Mouse (Mus musculus): ENCODE measurements at regions not wholly inside any gene's neighbourhood (a gene's known extent, or its start where the extent isn't known, plus 50 kb on each side); places are given as distances from the start of the nearest gene placed in this dataset.

- in situ Hi-C loops (cut with MboI, MseI) = no loop called here
These were observed 158.2 kb downstream of the Sox4 start for GRCm38 (mm10) chr13:28795274-28795673.

DNA sequence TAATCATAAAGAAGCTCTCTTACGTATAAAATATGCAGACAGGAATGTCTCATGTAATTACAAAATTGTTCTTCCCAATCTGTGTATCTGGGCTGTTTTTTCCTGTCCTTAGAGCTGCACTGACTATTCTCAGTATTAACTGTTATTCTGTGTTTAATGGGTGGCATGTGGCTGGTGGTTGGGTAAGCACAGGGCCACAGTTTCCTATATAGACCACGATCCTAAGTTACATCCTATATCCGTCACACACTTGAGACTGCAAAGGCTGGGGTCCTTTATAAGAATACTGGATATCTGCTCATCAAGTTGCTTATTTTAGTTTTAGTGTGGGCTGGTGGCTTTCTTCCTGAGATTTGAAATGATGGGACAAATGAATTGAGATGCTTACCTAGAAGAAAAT lies 159.0 kb downstream of the Sox4 start:
- in situ Hi-C loops (cut with MboI, MseI) = no loop called here

DNA sequence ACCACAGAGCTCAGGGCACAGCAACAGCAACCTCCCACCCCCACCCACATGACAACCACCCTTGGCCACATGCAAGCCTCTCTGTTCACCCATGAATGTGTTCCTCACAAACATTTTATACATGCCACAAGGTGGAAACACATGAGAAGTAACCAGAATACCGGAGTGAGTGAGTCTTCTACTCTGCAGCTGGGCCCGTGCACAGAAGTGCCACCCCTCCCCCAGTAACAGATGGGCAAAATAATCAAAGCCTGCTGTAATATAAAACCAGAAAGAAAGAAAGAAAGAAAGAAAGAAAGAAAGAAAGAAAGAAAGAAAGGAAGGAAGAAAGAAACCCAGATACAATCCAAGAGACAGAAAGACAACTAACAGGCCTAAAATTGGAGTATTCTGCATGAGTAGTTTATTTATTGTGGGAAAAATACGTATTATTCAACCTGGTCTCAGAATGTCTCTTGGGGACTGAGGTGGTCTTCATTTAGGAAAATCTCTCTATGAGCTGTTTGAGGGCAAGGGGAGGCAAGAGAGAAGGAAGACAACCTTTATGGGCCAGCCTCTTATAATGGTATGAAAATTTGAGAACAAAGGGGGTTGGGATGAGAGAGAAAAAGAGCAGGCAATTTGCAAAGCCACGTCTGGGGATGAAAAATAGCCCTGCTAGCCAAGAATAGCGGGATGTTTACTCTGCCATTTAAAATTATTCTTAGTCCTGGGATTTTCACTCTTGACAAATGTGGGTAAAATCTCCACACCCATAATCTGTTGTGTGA lies 160.2 kb downstream of the Sox4 start:
- in situ Hi-C loops (cut with MboI, MseI) = no loop called here

GRCm38 (mm10) chr13:28792461-28793165 lies 160.9 kb downstream of the Sox4 start:
- in situ Hi-C loops (cut with MboI, MseI) = no loop called here

DNA sequence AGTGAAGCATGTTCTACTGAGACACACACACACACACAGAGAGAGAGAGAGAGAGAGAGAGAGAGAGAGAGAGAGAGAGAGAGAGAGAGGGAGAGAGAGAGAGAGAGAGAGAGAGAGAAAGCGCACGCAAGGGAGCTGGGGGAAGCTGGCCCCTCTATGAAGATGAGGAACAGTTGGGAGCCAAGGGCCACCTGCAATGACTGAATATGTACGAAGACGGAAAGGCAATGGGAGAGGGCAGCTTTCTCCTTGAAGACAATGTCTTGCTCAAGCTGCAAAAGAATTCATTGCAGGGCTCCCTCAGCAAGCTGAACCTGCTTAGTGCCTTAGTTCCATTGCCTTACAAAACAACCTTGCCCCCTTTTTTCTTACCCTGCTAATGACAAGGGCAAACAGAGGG lies 163.1 kb downstream of the Sox4 start:
- in situ Hi-C loops (cut with MboI, MseI) = no loop called here

- in situ Hi-C loops (cut with MboI, MseI) = no loop called here
These were observed 166.2 kb downstream of the Sox4 start for GRCm38 (mm10) chr13:28787331-28787643.

- in situ Hi-C loops (cut with MboI, MseI) = no loop called here
These were observed 166.7 kb downstream of the Sox4 start for GRCm38 (mm10) chr13:28786629-28787330.

DNA sequence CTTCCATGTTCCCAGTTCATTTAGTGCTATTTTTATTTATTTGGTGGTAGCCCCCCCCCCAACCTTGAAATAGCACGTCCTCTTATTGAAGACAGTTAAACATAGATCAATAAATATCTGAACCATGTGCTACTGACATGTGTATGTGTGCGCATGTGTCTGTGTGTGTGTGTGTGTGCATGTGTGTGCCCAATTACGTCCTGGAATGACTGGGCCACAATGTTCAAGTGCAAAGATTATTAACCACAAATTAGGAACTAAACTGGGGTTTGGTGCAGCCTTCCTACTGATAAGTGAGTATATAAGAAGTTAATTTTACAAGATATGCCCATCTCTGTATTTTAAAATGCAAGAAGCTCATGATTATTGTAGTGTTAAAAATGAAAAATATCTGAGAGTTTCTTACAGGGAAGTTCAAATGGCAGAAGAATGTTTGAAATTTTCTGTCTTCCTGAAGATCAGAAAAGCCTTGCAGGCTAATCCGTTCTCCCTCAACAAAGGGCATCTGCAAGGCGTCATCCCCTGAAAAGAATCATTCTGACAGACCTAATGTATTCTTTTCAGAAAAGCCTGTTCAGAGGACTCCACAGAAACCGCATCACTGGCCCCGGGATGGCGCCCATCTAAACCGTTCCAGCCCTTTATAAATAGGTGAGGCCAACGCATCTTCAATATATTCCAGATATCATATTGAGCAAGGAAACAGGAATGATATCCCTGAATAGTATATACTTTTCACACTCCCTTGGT lies 170.8 kb downstream of the Sox4 start:
- in situ Hi-C loops (cut with MboI, MseI) = no loop called here

DNA sequence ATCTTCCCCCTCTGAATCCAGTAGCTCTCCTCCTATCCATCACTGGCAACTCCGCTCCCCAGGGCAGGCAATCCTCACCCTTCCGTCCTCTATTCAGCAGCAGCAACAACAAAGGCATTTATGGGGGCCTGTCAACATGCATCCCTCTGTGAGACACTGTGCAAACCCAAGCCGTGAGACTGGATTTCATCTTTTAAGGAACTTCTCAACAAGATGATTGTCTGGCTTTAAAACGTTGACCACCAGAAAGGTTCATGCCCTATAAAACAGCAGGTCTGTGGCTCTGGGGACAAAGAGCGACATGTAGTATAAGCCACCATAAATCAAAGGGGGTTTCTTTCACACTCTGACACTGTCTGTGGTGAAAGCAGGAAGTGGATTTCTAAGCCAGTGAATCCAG lies 171.4 kb downstream of the Sox4 start:
- in situ Hi-C loops (cut with MboI, MseI) = no loop called here

DNA sequence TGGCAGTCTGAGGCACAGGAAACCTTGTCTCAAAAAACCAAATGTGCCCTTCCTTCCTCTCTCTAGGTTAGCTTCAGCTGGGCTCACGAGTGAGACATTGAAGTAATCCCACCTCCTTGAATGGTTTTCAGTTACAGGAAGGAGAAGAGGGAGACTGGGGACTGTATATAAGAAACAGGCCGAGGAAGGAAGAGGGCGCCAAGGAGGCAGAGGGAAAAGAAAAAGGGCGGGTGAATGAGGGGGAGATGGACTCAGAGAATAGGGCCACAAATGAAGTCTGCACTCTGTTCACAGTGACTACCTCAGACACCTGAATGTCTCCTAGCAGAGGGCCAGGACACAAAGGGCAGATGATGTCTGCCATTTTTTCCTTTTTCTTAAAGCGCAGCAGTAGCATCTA lies 171.9 kb downstream of the Sox4 start:
- in situ Hi-C loops (cut with MboI, MseI) = no loop called here

GRCm38 (mm10) chr13:28780462-28780861 lies 173.1 kb downstream of the Sox4 start:
- in situ Hi-C loops (cut with MboI, MseI) = no loop called here

- in situ Hi-C loops (cut with MboI, MseI) = no loop called here
These were observed 178.2 kb downstream of the Sox4 start for GRCm38 (mm10) chr13:28775142-28775815.

- in situ Hi-C loops (cut with MboI, MseI) = no loop called here
These were observed 178.9 kb downstream of the Sox4 start for GRCm38 (mm10) chr13:28774649-28775048.

GRCm38 (mm10) chr13:28773466-28773865 lies 180.0 kb downstream of the Sox4 start:
- in situ Hi-C loops (cut with MboI, MseI) = no loop called here

GRCm38 (mm10) chr13:28770531-28770930 lies 183.0 kb downstream of the Sox4 start:
- in situ Hi-C loops (cut with MboI, MseI) = no loop called here

GRCm38 (mm10) chr13:28770018-28770417 lies 183.5 kb downstream of the Sox4 start:
- in situ Hi-C loops (cut with MboI, MseI) = no loop called here

GRCm38 (mm10) chr13:28768717-28769426 lies 184.6 kb downstream of the Sox4 start:
- in situ Hi-C loops (cut with MboI, MseI) = no loop called here

- in situ Hi-C loops (cut with MboI, MseI) = no loop called here
These were observed 191.0 kb downstream of the Sox4 start for GRCm38 (mm10) chr13:28762555-28762954.

GRCm38 (mm10) chr13:28759026-28759425 lies 194.5 kb downstream of the Sox4 start:
- in situ Hi-C loops (cut with MboI, MseI) = loop anchor here in 1 of 2 experiments (10.0 kb wide), 1 partner anchor 186 kb away; no protein-coding TSS in a partner anchor

DNA sequence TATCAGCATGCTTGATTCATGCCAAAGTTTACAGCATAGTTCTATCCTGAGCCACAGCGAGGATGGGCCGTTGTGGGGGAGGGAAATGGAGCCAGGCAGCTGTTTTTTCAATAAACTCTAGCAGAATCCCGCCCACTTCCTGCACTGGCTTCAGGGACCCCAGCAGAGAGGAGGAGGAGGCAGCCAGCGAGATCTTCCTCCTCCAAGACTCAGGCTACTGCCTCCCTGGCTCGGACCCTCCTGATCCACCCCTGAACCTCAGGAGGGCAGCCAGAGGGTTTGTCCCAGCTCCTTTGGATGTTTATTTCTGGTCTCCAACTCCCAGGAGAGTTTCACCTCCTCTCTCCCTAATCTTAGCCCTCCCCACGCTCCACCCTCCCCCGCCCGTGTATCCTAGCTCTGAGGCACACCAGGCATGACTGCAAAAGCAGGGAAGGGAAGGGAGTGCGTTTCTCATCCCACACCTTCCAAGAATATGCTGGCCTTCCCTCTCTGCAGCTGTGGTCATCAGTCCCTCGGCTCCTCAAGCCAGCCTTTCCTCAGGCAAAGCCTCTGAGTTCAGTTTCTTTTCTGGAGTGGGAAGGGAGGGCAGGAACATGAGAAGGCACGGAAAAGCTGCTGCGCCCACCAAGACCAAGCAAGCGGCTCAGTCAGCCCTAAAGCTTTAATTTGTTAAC lies 195.5 kb downstream of the Sox4 start:
- in situ Hi-C loops (cut with MboI, MseI) = loop anchor here in 1 of 2 experiments (10.0 kb wide), 1 partner anchor 187 kb away; no protein-coding TSS in a partner anchor

Data from T-helper 17 cell (primary cell).